Mouse (Mus musculus) frontal cortex, adult (tissue): ENCODE measurements around the gene Cyp2c68.
"Not testable (repeated sequence)": the region's sequence is repeated elsewhere in the genome, so short reads cannot be mapped to it uniquely, and the experiment has no call there.

Experiments used
- ATAC-seq: cut with Nextera tagmentation; 2 replicates; pipeline ENCODE4 v1.9.2; 2017; ENCODE audit warnings: mild to moderate bottlenecking, moderate library complexity, mixed read lengths; ENCODE audit not compliant: low TSS enrichment

Gene Cyp2c68

DNA sequence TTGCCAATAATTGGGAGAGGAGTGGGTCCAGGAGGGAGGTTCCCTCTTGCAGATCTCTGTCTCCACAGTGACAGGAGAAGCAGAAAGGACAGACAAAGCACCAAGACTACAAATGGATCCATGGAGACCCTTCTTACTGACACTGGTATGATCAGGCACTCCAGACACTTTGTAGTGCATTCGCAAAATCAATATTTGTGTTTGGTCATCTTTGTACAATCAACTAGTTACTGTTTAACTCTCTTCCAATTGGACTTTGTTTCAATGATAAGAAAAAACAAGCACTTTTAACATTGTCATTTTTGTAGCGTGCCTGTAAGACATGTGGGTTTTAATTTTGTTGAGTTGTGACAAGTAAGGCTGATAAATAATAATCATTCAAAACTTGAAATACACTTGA is at the start of gene Cyp2c68:
Gene Cyp2c68 (minus strand): TSS at position 135 of the 400 bp plus-strand sequence.
- ATAC-seq = no peak

DNA sequence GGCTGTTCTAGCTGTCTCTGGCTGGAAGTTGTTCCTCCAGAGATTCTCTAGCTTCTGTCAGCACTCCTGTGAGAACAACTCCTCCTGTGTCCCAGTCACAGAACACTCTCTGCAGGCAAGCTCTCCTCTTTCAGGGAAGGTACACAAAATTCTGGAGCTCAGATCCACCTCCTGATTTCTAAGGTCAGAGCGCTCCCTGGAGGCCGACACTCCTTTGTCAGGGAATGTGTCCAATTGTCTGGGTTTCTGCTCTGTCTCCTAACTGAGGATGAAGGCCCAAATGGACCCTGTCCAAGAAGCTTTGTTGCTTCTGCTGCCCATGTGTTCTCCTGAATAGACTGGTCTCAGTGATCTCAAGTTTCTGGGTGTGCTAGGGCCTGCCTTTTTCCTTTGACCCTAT is 44.6 kb upstream of the Cyp2c68 start:
- ATAC-seq = not testable (repeated sequence)

DNA sequence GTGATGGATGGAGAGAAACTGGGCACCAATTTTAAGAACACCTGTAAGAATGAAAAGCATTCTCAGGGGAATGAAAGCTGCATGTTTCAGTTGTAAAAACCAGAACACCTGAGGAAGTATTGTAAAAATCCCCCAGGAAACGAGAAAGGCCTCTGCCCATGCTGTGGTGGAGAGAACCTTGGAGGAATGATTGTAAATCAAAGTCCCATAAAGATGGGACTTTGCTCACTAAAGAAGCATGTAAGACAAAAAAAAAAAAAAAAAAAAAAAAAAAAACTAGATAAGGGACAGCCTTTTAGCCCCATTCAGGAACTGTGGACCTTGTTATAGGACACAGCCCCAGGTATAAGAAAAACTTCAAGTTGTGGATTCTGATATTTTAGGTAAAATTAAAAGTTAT is 4.5 kb upstream of the Cyp2c68 start:
- no peak for ATAC-seq

- ATAC-seq = not testable (repeated sequence)
Measured at GRCm38 (mm10) chr19:39744361-39744760, 3.5 kb upstream of the Cyp2c68 start.

DNA sequence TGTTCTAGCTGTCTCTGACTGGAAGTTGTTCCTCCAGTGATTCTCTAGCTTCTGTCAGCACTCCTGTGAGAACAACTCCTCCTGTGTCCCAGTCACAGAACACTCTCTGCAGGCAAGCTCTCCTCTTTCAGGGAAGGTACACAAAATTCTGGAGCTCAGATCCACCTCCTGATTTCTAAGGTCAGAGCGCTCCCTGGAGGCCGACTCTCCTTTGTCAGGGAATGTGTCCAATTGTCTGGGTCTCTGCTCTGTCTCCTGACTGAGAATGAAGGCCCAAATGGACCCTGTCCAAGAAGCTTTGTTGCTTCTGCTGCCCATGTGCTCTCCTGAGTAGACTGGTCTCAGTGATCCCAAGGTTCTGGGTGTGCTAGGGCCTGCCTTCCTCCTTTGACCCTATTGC is 29.7 kb downstream of the Cyp2c68 start:
- not testable (repeated sequence) for ATAC-seq

GRCm38 (mm10) chr19:39665650-39666049 is 75.2 kb downstream of the Cyp2c68 start:
- ATAC-seq = not testable (repeated sequence)

- ATAC-seq = no peak
Measured at GRCm38 (mm10) chr19:39652381-39652780, 88.5 kb downstream of the Cyp2c68 start.

GRCm38 (mm10) chr19:39648938-39649337 is 91.9 kb downstream of the Cyp2c68 start, which contains the start of gene Cyp2c67:
Gene Cyp2c67, minus strand, starts transcription at chr19:39649051.
- no peak for ATAC-seq

DNA sequence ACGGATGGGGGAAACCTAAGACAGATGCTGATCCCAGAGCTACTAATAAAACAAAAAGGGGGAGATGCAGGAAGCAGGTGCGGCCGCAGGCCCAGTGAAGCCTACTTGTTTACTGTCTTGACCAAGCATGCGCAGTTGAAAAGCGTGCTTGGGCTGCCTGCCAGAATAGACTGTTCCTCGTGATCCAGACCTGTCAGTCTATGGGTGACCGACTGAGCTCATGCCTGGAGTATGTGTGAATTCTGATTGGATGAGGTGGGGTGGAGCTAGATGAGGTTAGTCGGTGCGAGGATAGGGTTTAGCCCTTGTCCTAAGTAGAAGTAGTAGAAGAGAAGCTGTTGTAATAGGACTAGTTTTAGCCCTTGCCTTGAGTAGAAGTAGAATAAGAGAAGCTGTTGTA is 93.3 kb downstream of the Cyp2c68 start:
- no peak for ATAC-seq

GRCm38 (mm10) chr19:39644551-39644950 is 96.3 kb downstream of the Cyp2c68 start:
- ATAC-seq = not testable (repeated sequence)
